Mouse (Mus musculus) adrenal gland, postnatal 4 days (tissue): ENCODE measurements at regions not wholly inside any gene's neighbourhood (a gene's known extent, or its start where the extent isn't known, plus 50 kb on each side); places are given as distances from the start of the nearest gene placed in this dataset.
"Not testable (repeated sequence)": the region's sequence is repeated elsewhere in the genome, so short reads cannot be mapped to it uniquely, and the experiment has no call there.

Source experiments
- DNase-seq, 2 experiments: peaks; one replicate each; pipeline ENCODE4 v3.0.0; 2021 to 2022; ENCODE audit warnings: low spot score in 2 of 2, mixed read lengths in 2 of 2

DNA sequence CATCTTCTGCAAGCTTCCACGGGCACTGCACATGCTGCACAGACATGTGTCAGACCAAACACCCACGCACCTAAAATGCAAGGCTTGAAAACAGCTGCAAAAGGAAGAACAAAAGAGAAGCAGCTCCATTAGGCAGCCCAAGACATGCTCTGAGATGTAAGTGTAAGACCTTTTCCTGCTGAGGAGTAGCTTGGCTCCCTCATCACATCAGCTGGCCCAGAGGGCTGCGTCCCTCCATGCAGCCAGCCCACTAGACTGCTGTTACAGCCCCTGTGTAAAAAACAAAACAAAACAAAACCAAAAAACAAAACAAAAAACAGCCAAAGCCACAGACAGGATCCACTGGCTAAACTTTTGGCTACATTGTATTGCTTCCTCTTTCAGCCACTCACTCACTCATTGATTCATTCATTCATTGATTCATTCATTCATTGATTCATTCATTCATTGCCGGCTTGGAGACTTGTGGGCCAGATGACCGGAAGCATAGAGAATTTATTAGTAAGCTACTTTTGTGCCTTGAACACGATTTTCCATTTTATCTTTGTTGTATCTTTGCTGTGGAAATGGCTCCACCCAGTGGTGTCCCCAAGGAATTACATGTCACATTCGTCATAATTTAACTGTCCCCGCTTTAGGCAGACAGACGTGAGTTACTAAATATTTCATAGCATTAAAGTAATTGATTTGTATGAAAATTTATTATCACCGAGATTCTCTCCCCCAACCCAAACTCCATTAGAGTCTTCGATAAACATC is 133.7 kb upstream of the Dapk1 start:
- peak; percentile 36 to 38 for DNase-seq

DNA sequence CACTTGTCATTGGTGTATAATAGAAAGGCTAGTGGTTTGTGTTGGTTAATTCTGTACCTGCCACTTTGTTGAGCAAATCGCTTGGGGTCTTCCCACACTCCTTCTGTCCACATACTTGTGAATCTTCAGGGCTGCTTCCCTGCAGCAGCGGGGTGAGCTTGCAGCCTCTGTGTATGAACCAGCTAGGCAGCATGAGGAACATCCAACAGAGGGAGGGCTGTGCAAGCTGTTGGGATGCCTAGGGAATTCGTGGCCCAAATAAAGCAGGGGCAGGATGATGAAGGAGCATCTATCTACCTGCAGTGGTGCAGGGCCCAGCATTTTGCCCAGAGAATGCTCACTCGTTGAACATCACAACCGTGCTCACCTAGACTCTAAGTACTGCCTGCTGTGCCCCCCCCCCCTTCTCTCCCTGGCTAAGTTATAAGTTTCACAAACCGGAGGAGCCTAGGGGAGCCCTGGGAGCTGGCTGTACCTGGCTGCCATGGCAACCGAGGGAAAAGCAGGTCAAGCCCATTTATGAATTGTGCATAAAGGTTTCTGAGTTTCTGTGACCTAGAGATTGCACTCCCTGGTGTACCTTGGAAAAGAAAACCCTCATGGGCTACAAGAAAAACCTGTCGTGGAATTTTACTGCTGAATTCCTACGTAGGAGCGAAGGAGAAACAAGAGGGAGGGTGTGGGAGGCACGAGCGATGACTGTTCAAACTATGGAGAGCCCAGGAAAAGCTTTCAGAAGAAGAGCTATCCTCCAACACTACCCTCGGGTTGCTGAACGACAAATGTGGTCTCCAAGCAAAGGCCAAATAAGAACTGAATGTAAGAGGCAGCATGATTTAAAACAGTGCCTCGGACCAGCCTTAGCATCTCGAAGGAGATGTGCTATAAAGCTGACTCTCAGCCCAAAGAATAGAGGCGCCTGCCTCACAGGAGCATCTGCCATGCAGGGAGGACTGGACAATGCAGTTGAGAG is 131.0 kb upstream of the Dapk1 start:
- DNase-seq, result no peak

DNA sequence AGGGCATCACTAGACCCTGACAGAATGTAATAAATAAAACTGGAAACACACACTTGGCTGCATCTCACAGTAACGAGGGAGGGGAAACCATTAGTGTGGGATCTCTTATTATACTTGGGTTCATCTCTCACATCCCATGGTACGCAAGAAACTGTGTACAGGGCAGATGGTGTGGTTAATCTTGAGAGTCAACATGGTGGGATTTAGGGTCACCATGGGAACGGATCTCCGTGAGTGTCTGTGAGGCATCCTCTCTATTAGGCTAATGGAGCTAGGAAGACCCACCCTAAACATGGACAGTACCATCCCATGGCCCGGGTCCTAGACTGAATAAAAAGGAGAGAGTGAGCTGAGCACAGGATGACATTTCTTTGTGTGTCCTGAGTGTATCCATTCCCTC is 130.1 kb upstream of the Dapk1 start:
- no peak for DNase-seq

DNA sequence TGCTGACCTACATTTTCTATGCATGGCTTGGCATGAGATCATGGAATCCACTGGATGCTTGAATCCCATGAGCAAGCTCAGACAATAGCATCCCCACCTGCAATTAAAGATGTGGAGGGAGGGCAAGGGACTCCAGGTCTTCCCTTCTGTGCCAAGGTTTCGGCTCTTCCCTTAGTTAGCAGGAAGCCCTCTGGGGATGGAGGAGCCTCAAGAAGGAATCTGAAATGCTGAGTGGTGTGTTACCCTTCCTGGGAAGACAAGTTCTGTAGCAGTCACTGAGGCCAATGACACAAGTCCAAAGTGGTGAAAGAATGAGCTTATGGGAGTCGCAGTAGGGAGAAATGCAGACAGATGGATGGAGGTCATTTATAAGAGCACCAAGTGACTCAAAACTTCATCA is 125.4 kb upstream of the Dapk1 start:
- no peak for DNase-seq

DNA sequence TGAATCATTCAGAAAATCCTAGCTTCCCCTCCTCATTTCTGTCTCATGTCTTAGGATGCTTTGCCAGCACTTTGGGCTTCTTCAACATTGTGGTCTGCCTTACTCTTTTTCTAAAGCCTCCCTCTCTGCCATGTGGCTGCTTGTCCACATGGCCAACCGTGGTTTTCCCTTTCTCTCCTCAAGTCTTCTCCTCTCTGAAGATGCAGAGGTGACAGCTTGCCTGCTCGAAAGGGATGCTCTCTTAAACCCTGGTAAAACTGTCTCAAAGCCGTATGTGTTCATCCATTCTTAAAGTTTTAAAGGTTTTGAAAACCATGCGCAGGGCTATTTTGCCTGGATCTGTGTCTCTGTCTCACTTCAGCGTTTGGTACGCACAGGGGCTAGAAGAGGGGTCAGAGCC is 123.4 kb upstream of the Dapk1 start:
- no peak for DNase-seq

DNA sequence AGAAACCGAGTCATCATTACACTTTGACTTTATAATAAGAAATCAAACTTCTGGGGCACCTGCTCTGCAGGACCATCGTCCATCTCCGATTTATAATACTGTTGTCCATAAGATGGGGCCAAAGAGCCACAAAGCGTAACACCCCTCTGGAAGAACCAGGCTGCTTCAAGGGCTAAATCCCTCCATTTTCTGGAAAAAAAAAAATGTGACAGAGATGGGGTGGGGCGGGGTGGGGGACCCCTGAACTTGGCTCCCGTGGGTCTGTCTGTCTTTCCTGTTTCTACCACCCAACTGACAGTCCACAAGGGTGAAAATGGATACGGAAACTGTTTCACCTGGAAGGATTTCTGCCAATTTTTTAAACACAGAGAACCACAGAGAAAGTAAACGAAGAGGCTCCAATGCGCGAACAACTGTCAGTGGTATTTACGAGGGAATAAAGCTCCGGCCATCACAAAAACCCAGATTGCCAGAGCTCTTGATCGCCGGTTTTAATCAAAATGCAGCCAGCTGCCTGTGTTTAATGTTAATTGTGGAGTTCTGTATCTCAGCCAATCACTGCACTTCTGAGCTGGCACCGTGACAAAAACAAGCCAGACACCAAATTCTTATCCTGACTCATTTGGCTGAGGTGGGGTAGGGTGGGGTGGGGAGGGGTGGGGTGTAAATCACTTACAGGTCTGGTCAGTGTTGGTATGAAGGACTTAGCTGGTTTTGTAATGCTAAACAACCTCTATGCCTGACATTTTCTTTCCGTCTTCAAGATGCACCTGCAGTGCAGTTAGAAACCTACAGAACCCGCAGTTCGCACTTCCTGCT is 122.5 kb upstream of the Dapk1 start:
- peak in 1 of 2 experiments; percentile 24 for DNase-seq

DNA sequence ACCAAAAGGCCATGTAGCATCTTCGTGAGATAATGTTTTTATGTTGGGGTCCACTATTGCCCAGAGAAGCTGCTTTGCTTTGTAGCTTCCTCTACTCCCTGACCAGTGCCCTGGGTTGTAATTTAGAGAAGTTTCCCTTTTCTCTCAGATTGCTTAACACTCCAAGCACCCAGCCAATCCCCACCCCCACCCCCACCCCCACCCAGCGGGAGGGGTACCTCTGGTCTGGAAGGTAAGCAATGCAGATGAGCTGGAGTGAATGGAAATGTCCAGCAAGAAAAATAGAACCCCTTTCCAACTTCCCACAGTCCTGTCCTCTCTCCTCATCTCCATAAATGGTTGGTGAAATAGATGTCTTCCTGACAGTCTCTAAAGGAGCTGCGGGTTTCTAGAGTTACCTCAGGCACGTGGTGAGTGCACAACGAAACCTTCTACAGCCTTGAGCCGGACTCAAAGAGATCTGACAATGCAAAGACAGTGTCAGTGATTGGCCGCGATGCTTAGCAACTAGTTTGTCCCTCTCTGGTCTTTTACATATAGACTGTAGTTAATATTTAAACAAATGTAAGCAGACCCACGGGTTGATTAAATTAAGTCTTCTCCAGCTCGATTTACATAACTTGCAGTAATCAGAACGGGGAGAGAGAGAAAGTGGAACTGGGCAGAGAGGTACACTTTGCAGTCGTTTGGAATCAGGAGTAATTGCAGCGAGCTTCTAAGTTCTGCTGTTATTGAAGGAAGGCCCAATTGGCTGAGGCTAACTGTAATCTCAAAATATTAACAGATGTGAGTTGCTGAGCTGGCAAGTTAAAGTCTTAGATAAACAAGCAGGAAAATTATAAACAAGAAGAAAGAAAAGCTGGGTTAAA is 121.7 kb upstream of the Dapk1 start:
- DNase-seq, result no peak

DNA sequence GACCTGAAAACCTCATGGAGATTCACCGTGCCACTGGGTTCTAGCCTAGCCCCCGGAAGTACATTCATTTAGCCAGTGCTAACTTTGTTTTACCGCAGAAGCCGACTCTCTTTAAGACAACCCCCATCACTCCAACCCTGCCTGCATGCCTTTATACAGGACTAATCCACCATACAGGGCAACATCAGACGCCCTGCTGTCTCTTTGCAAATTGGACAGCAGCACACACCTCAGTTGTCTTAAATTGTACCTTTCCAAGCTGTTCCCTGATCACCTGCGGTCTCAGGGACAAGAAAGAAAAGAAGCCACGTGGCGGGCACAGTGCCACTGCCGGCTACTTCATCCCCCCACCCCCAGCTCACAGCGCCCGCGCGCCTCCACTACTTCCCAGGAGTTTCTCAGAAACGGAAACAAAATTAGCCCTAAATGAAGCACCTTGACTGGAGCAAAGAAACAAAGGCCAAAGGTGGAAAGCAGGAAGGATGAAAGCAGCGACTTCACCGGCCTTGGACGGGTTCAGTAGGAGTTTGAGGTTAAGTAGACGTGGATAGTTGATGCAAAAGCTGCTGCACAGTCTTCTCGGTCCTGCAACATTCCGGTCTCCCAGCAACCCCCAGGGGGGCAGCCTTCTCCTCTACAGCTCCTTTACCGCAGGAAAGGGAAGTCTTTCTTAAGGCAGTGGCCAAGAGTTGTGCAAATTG is 120.9 kb upstream of the Dapk1 start:
- DNase-seq, result no peak

DNA sequence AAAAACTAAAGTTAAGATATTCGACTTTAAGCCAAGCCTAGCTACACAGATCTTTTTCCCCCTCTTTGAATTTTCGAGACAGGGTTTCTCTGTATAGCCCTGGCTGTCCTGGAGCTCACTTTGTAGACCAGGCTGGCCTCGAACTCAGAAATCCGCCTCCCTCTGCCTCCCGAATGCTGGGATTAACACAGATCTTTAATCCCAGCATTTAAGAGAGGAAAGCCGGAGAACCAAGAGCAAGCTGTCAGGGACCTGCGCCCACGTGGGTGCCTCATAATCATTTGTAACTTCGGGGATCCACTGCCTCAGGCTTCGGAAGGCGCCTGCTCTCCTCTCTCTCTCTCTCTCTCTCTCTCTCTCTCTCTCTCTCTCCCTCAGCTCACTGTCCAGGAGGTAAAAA is 120.3 kb upstream of the Dapk1 start:
- not testable (repeated sequence) for DNase-seq

DNA sequence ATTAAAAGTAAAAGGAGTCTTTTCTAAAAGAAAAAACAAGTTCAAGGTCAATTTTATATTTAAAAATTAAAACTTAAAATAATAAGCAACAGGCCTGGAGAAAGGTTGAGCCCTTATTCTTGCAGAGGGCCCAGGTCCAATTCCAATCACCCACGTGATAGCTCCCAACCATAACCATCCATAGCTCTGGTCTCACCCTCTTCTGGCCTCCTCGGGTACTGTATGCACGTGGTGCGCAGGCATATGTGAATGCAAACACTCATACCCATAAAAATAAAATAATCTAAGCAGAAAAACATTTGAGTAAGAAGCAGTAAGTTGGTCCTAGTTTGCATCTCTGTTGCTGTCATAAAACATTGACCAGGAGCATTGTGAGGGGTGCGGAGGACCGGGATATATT is 119.8 kb upstream of the Dapk1 start:
- DNase-seq, result no peak

DNA sequence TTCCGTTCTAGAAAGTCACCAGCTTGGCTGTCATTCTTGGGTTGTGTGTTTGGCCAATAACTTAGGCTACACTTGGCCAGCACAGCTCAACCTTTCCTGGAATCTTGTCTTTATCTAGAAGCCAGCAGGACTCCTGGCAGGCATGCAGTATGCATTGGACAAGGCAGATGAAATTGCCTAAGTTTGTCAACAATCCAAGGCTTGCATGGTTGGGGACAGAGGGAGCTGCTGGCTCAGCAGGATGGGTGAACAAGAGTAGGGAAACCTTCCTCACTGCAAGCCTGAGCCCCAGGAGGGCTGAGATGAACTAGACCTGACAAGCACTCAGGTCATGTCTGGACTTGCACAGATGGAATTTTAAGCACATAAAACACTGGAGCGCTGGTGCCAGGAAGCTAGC is 115.6 kb upstream of the Dapk1 start:
- no peak for DNase-seq

DNA sequence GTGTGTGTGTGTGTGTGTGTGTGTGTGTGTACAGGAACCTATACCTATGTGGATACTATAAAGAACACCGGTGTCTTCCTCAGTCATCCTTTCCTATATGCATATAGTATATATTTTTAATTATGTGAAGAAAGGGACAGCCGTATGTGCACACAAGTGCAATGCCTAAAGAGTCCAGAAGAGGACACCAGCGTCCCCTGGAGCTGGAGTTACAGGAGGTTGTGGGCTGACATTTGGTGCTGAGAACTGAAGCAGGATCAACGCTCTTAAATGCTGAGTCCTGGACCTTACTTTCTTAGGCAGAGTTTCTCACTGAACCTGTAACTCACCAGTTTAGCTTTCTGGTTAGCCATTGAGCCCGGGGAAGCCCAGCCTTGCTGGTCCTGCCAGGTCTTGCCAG is 114.9 kb upstream of the Dapk1 start:
- DNase-seq, result no peak

DNA sequence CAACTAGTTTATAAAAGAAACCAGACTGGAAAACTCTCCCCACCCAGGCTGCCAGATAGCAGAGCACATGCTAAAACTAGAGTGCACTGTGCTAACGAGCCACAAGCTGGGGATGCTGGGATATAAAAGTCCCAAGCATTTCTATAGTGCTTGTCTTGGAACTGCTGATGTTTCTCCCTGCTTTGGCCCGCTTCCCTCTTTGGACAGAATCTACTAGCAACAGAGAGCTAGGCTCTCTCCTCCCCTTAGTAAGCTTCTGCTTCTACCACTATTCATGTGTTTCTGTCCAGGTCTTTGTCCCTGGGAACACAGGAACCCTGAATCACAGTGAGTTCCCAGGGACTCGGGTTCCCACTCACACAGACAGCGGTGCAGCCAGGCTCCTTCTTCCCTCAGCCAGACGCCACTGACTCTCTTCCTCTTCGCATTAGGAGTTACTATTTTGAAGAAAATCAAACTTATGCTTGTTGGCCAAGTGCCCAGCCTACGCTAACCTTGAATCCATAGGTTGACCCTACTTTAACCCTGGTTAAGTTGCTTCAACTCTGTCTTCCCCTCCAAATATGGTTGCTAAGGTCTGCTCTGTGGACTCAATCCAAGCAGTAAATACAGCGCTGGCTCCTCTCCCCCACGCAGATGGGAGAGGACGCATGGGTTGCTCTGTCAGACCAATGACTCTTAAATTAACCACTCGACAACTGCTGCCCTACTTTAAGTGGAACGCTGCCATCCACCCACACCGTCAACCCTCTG is 113.4 kb upstream of the Dapk1 start:
- DNase-seq, result no peak

DNA sequence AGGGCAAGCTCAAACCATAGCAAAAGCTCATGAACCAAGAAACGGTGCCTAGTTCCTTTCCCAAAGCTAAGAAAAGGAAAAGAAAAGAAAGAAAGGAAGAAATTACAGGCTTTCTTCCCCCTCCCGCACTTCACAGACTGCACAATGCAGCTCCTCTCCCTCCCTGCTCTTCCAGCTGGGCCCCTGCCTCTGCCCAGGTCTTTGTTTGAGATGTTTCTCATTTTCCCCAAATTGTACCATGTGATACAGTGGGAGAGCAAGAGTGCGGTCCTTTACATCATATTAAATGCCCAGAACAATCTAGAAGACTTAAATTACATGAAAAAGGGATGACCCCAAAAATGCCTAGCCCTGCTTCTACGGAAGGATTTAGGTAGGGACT is 112.9 kb upstream of the Dapk1 start:
- DNase-seq, result no peak

DNA sequence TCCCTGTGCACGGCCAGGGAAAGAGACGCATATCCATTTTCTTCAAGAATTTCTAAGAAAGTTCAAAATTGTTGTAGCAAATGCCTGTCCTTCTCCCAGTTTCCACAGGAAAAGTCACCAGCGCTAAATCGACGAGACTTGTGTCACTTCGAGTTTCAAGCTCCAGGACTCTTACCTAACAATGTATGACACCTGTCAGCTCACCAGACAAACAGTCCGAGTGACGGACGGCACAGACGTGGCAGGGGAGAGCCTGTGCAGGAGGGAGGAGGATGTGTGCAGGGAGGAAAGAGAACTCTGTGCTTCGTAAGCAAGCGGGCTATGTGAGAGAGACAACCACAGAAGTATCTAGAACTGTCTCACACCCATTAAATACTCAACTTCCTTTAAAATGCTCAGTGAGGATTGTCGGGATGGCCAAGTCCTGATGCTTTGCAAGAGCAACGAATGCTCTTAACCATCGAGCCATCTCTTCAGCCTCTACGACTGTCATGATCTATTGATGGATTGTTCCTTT is 109.7 kb upstream of the Dapk1 start:
- DNase-seq, result no peak

DNA sequence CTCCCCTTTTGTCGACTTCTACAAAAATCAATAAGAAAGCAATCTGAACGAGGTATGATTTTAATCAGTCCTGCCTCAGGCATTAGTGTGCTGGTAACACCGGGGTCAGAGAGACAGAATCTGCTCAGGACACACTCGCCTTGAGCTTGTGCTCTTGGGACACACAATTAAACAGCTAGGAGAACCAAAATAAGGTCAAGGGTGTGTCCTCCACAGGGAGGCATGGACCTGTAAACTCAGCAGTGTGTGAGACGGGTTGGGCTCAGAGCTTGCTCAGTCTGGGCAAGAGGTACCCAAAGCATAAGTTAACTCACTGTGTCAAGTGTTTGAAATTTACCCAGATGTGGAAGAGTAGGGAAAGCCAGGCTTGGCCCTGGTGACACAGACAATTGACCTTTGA is 107.9 kb upstream of the Dapk1 start:
- DNase-seq, result no peak

DNA sequence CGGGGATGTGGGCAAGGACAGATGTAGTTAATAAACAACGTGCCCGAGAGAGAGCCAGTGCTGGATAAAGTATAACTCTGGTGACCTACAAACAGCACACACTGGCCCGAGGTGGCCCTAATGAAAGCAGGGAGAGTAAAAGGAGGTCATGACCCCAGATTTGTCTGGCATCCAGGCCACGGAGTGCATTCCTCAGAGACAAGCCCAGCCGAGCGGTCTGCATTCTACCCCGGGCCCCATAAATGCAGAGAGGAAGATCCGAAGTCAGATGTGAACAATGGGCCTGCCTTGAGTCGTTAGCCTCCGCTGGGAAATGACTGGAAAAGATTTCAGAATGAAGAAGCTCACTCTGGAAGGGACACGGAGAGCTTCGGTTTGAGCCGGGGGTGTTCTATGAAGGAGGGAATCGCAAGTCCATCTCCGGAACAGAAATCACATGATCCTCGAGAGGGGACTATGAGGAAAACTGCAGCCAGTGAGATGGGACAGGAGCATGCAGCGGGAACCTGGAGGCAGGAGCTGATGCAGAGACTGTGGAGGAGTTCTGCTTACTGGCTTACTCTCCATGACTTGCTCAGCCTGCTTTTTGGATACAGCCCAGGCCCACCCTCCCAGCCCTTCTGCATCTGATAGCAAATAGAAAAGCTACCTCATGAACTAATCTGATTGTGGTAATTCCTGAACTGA is 103.9 kb upstream of the Dapk1 start:
- DNase-seq, result no peak

DNA sequence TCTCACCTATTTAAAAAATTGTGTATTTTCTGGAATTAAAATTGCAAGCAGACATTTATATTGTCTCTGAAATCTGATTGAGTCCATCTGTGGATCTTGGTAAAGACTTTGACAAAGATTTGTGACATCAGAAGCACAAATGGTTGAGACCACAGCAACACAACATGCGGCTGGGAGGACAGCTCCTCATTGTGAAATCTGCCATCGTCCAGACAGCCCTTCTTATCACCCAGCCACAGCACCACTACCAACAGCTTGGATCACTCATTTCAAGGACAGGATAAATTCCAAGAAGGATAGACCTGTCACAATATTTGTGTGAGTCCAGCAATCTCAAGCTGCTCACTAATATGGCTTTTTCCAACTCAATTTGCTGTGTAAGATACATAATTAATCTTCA is 97.6 kb upstream of the Dapk1 start:
- DNase-seq, result no peak
